Mouse (Mus musculus) erythroblast, embryonic 14.5 days (primary cell): Measurements from ENCODE around the gene Immp2l. TPM values are rescaled to one million over a fixed set of nuclear protein-coding genes. Genes with fewer than 3 reads are reported as not detected.
A peak's percentile ranks its signal among the peaks of the same experiment; 100 is the strongest.

Experiments
- H3K27me3 ChIP-seq: 2 replicates; pipeline ENCODE4 v1.6.1; 2012; ENCODE audit warnings: inconsistent platforms; ENCODE audit not compliant: control insufficient read depth
- H3K36me3 ChIP-seq: 2 replicates; pipeline ENCODE4 v1.6.1; 2012; ENCODE audit warnings: mild to moderate bottlenecking, inconsistent platforms; ENCODE audit not compliant: control insufficient read depth
- H3K4me1 ChIP-seq: 2 replicates; pipeline ENCODE4 v1.6.1; 2012; ENCODE audit warnings: inconsistent platforms; ENCODE audit not compliant: control insufficient read depth
- H3K4me3 ChIP-seq: replicated peaks from 2 replicates; pipeline ENCODE3; 2012; ENCODE audit warnings: moderate library complexity, mild to moderate bottlenecking, inconsistent platforms
- H3K9me3 ChIP-seq: 2 replicates; pipeline ENCODE4 v1.6.1; 2012; ENCODE audit warnings: low read length, inconsistent platforms, mixed read lengths; ENCODE audit not compliant: control insufficient read depth
- GATA1 ChIP-seq: IDR thresholded peaks from 2 replicates; pipeline ENCODE4 v1.6.1; 2012; ENCODE audit warnings: low read length, inconsistent platforms, mixed read lengths
- TAL1 ChIP-seq: IDR thresholded peaks from 3 replicates; pipeline ENCODE4 v1.6.1; 2012; ENCODE audit warnings: low read length, inconsistent platforms, mixed read lengths
- polyA plus RNA-seq: library from polyadenylated mRNA; stranded (reverse); fragments of >175 nt; gene quantifications from 2 replicates; pipeline ENCODE4 v1.2.3, GENCODE M21; 2012

The Immp2l gene
- polyA plus RNA-seq, 1 experiment, result 0.11 TPM

GRCm38 (mm10) chr12:41084370-41085089 lies 60.6 kb downstream of the Immp2l start:
- no peak for TF ChIP-seq GATA1
- no peak for TF ChIP-seq TAL1
- no peaks in the 10 kb centered on the region for H3K27me3 ChIP-seq
- no peak overlapping the region for H3K4me3 ChIP-seq
- H3K36me3 ChIP-seq, result no peaks in the 10 kb centered on the region
- H3K9me3 ChIP-seq, result no peaks in the 10 kb centered on the region
- H3K4me1 ChIP-seq, result peaks cover 17% of the 10 kb centered on the region

- no peak for TF ChIP-seq GATA1
- TF ChIP-seq TAL1, result no peak
- Histone ChIP-seq H3K36me3 (no peaks in the 10 kb centered on the region), H3K9me3 (no peaks in the 10 kb centered on the region), H3K4me3 (no peak overlapping the region), H3K4me1 (peaks cover 5% of the 10 kb centered on the region), H3K27me3 (no peaks in the 10 kb centered on the region)
Measured at GRCm38 (mm10) chr12:41089931-41090366, 66.1 kb downstream of the Immp2l start.

GRCm38 (mm10) chr12:41090771-41091170 lies 66.9 kb downstream of the Immp2l start:
- Histone ChIP-seq H3K27me3 (no peaks in the 10 kb centered on the region), H3K4me3 (no peak overlapping the region), H3K36me3 (no peaks in the 10 kb centered on the region), H3K4me1 (peaks cover 3% of the 10 kb centered on the region; the same call in 1 of the 2 replicates), H3K9me3 (no peaks in the 10 kb centered on the region)
- no peak for TF ChIP-seq TAL1

- Histone ChIP-seq H3K9me3 (no peaks in the 10 kb centered on the region), H3K4me3 (no peak overlapping the region), H3K36me3 (no peaks in the 10 kb centered on the region), H3K4me1 (peaks cover 4% of the 10 kb centered on the region; the same call in 1 of the 2 replicates), H3K27me3 (no peaks in the 10 kb centered on the region)
- TF ChIP-seq TAL1, result no peak
- no peak for TF ChIP-seq GATA1
Measured at GRCm38 (mm10) chr12:41091316-41091715, 67.4 kb downstream of the Immp2l start.

GRCm38 (mm10) chr12:41096045-41096444 lies 72.2 kb downstream of the Immp2l start:
- Histone ChIP-seq H3K4me3 (no peak overlapping the region), H3K27me3 (no peaks in the 10 kb centered on the region), H3K36me3 (no peaks in the 10 kb centered on the region), H3K4me1 (peaks cover 4% of the 10 kb centered on the region; the same call in 1 of the 2 replicates), H3K9me3 (no peaks in the 10 kb centered on the region)
- TF ChIP-seq TAL1 (no peak), GATA1 (no peak)

GRCm38 (mm10) chr12:41097406-41097805 lies 73.5 kb downstream of the Immp2l start:
- Histone ChIP-seq H3K4me3 (no peak overlapping the region), H3K4me1 (peaks cover 4% of the 10 kb centered on the region; the same call in 1 of the 2 replicates), H3K9me3 (no peaks in the 10 kb centered on the region), H3K36me3 (no peaks in the 10 kb centered on the region), H3K27me3 (no peaks in the 10 kb centered on the region)
- TF ChIP-seq TAL1, result no peak

- Histone ChIP-seq H3K4me3 (no peak overlapping the region), H3K4me1 (peaks cover 29% of the 10 kb centered on the region), H3K36me3 (no peaks in the 10 kb centered on the region), H3K9me3 (no peaks in the 10 kb centered on the region), H3K27me3 (no peaks in the 10 kb centered on the region)
- TF ChIP-seq GATA1, result no peak
- no peak for TF ChIP-seq TAL1
Measured at GRCm38 (mm10) chr12:41109011-41109410, 85.1 kb downstream of the Immp2l start.

GRCm38 (mm10) chr12:41111456-41111855 lies 87.6 kb downstream of the Immp2l start:
- H3K4me3 ChIP-seq, result no peak overlapping the region
- peaks cover 35% of the 10 kb centered on the region for H3K4me1 ChIP-seq
- no peaks in the 10 kb centered on the region for H3K36me3 ChIP-seq
- H3K9me3 ChIP-seq, result no peaks in the 10 kb centered on the region
- TF ChIP-seq TAL1 (peak; percentile 61), GATA1 (0 out of 2 replicates have a peak, but pooled peaks have one; percentile 22)
- H3K27me3 ChIP-seq, result no peaks in the 10 kb centered on the region

- peaks cover 36% of the 10 kb centered on the region for H3K4me1 ChIP-seq
- H3K4me3 ChIP-seq, result peak overlapping the region; percentile 35
- H3K36me3 ChIP-seq, result no peaks in the 10 kb centered on the region
- H3K9me3 ChIP-seq, result no peaks in the 10 kb centered on the region
- TF ChIP-seq GATA1 (peak; percentile 80), TAL1 (peak; percentile 77)
- no peaks in the 10 kb centered on the region for H3K27me3 ChIP-seq
Measured at GRCm38 (mm10) chr12:41112137-41112536, 88.2 kb downstream of the Immp2l start.
